Mouse (Mus musculus): ENCODE data around the gene Esr1. TPM values are rescaled to one million over a fixed set of nuclear protein-coding genes. Genes with fewer than 3 reads are reported as not detected.

The Esr1 gene
- polyA plus RNA-seq, 1 experiment from 2014 or later: 0.26 TPM

- TF ChIP-seq EP300 (IDR thresholded peaks at IDR 0.05) (0 out of 2 replicates have a peak, but pooled peaks have one; percentile 28), CTCF (IDR thresholded peaks at IDR 0.05) (no peak)
- H3K9me3 ChIP-seq (ENCODE audit: low read length): no peaks in the 10 kb centered on the region
Observed at GRCm38 (mm10) chr10:4624581-4624980, 13.2 kb downstream of the Esr1 start.

GRCm38 (mm10) chr10:4625300-4625699, 13.9 kb downstream of the Esr1 start:
- 41% methylated on average over 6 of the region's 6 CpGs for whole genome bisulfite sequencing
- H3K4me2 ChIP-seq (replicated peaks; ENCODE audit: low read depth, low read length): no peak overlapping the region
- no peak overlapping the region for H3K4me3 ChIP-seq (ENCODE audit: low read depth, low read length)
- no peaks in the 10 kb centered on the region for H3K9me3 ChIP-seq (ENCODE audit: low read length)
- no peaks in the 10 kb centered on the region for H3K27me3 ChIP-seq (replicated peaks; ENCODE audit: insufficient read depth, low read length)
- DNase-seq (ENCODE audit: low spot score) (no peak), ATAC-seq (peak; percentile 33; the same call in 1 of the 2 replicates)
- TF ChIP-seq CTCF (IDR thresholded peaks at IDR 0.05) (no peak), EP300 (IDR thresholded peaks at IDR 0.05) (no peak)
- peaks cover 4% of the 10 kb centered on the region; the same call in 1 of the 2 replicates for H3K4me1 ChIP-seq (ENCODE audit: insufficient read depth, low read depth, low read length)
- H3K9ac ChIP-seq (replicated peaks; ENCODE audit: low read depth): no peak overlapping the region
- H3K27ac ChIP-seq (ENCODE audit: low read length): no peak overlapping the region
- no peaks in the 10 kb centered on the region for H3K36me3 ChIP-seq (ENCODE audit: insufficient read depth, low read length)

More at GRCm38 (mm10) chr10:4624581-4624980, 13.2 kb downstream of the Esr1 start:
- no peak for DNase-seq (ENCODE audit: low spot score)
- ATAC-seq: peak; percentile 20; the same call in 1 of the 2 replicates
- H3K36me3 ChIP-seq (ENCODE audit: insufficient read depth, low read length): no peaks in the 10 kb centered on the region
- H3K27me3 ChIP-seq (replicated peaks; ENCODE audit: insufficient read depth, low read length): no peaks in the 10 kb centered on the region
- no peak overlapping the region for H3K4me3 ChIP-seq (ENCODE audit: low read depth, low read length)
- 77% methylated on average over 4 of the region's 4 CpGs for WGBS
- H3K4me2 ChIP-seq (replicated peaks; ENCODE audit: low read depth, low read length): no peak overlapping the region
- H3K9ac ChIP-seq (replicated peaks; ENCODE audit: low read depth): no peak overlapping the region
- H3K27ac ChIP-seq (ENCODE audit: low read length): no peak overlapping the region
- peaks cover 4% of the 10 kb centered on the region; the same call in 1 of the 2 replicates for H3K4me1 ChIP-seq (ENCODE audit: insufficient read depth, low read depth, low read length)

- Histone ChIP-seq H3K4me1 (ENCODE audit: insufficient read depth, low read depth, low read length) (no peaks in the 10 kb centered on the region), H3K4me2 (replicated peaks; ENCODE audit: low read depth, low read length) (no peak overlapping the region), H3K36me3 (ENCODE audit: insufficient read depth, low read length) (no peaks in the 10 kb centered on the region), H3K9me3 (ENCODE audit: low read length) (no peaks in the 10 kb centered on the region), H3K4me3 (ENCODE audit: low read depth, low read length) (no peak overlapping the region), H3K27ac (ENCODE audit: low read length) (no peak overlapping the region), H3K27me3 (replicated peaks; ENCODE audit: insufficient read depth, low read length) (no peaks in the 10 kb centered on the region), H3K9ac (replicated peaks; ENCODE audit: low read depth) (no peak overlapping the region)
- DNase-seq (ENCODE audit: low spot score) (no peak), ATAC-seq (no peak)
- TF ChIP-seq EP300 (IDR thresholded peaks at IDR 0.05) (no peak), CTCF (IDR thresholded peaks at IDR 0.05) (peak; percentile 58)
- WGBS: 74% methylated on average over 7 of the region's 7 CpGs
Observed at GRCm38 (mm10) chr10:4626432-4626831, 15.0 kb downstream of the Esr1 start.

GRCm38 (mm10) chr10:4626996-4627395, 15.6 kb downstream of the Esr1 start:
- no peaks in the 10 kb centered on the region for H3K9me3 ChIP-seq (ENCODE audit: low read length)
- H3K36me3 ChIP-seq (ENCODE audit: insufficient read depth, low read length): no peaks in the 10 kb centered on the region
- TF ChIP-seq EP300 (IDR thresholded peaks at IDR 0.05) (no peak), CTCF (IDR thresholded peaks at IDR 0.05) (no peak)
- H3K27ac ChIP-seq (ENCODE audit: low read length): no peak overlapping the region
- ATAC-seq (no peak), DNase-seq (ENCODE audit: low spot score) (no peak)
- 80% methylated on average over 8 of the region's 8 CpGs for WGBS
- no peak overlapping the region for H3K4me3 ChIP-seq (ENCODE audit: low read depth, low read length)
- no peak overlapping the region for H3K9ac ChIP-seq (replicated peaks; ENCODE audit: low read depth)
- H3K4me2 ChIP-seq (replicated peaks; ENCODE audit: low read depth, low read length): no peak overlapping the region
- H3K4me1 ChIP-seq (ENCODE audit: insufficient read depth, low read depth, low read length): no peaks in the 10 kb centered on the region
- no peaks in the 10 kb centered on the region for H3K27me3 ChIP-seq (replicated peaks; ENCODE audit: insufficient read depth, low read length)

- no peak overlapping the region for H3K4me2 ChIP-seq (replicated peaks; ENCODE audit: low read depth, low read length)
- peak; percentile 41 for DNase-seq (ENCODE audit: low spot score)
- H3K27me3 ChIP-seq (replicated peaks; ENCODE audit: insufficient read depth, low read length): no peaks in the 10 kb centered on the region
- H3K9ac ChIP-seq (replicated peaks; ENCODE audit: low read depth): no peak overlapping the region
- WGBS: 48% methylated on average over 9 of the region's 9 CpGs
- H3K9me3 ChIP-seq (ENCODE audit: low read length): no peaks in the 10 kb centered on the region
- ATAC-seq: peak; percentile 84
- H3K4me1 ChIP-seq (ENCODE audit: insufficient read depth, low read depth, low read length): no peaks in the 10 kb centered on the region
- TF ChIP-seq CTCF (IDR thresholded peaks at IDR 0.05): no peak
- no peak for TF ChIP-seq EP300 (IDR thresholded peaks at IDR 0.05)
- H3K27ac ChIP-seq (ENCODE audit: low read length): no peak overlapping the region
- H3K4me3 ChIP-seq (ENCODE audit: low read depth, low read length): no peak overlapping the region
- no peaks in the 10 kb centered on the region for H3K36me3 ChIP-seq (ENCODE audit: insufficient read depth, low read length)
Observed at GRCm38 (mm10) chr10:4627415-4627814, 16.0 kb downstream of the Esr1 start.

- DNase-seq (ENCODE audit: low spot score): no peak
- no peak overlapping the region for H3K4me3 ChIP-seq (ENCODE audit: low read depth, low read length)
- no peak for TF ChIP-seq CTCF (IDR thresholded peaks at IDR 0.05)
- TF ChIP-seq EP300 (IDR thresholded peaks at IDR 0.05): no peak
- H3K36me3 ChIP-seq (ENCODE audit: insufficient read depth, low read length): no peaks in the 10 kb centered on the region
- no peak overlapping the region for H3K27ac ChIP-seq (ENCODE audit: low read length)
- no peak overlapping the region for H3K9ac ChIP-seq (replicated peaks; ENCODE audit: low read depth)
- no peaks in the 10 kb centered on the region for H3K9me3 ChIP-seq (ENCODE audit: low read length)
- no peaks in the 10 kb centered on the region for H3K27me3 ChIP-seq (replicated peaks; ENCODE audit: insufficient read depth, low read length)
- no peaks in the 10 kb centered on the region for H3K4me1 ChIP-seq (ENCODE audit: insufficient read depth, low read depth, low read length)
- no peak for ATAC-seq
- H3K4me2 ChIP-seq (replicated peaks; ENCODE audit: low read depth, low read length): no peak overlapping the region
Observed at GRCm38 (mm10) chr10:4629314-4629713, 17.9 kb downstream of the Esr1 start.

GRCm38 (mm10) chr10:4632211-4632704, 20.9 kb downstream of the Esr1 start:
- no peak overlapping the region for H3K4me2 ChIP-seq (replicated peaks; ENCODE audit: low read depth, low read length)
- H3K36me3 ChIP-seq (ENCODE audit: insufficient read depth, low read length): no peaks in the 10 kb centered on the region
- no peaks in the 10 kb centered on the region for H3K4me1 ChIP-seq (ENCODE audit: insufficient read depth, low read depth, low read length)
- DNase-seq (ENCODE audit: low spot score): no peak
- no peak for TF ChIP-seq CTCF (IDR thresholded peaks at IDR 0.05)
- no peak for TF ChIP-seq EP300 (IDR thresholded peaks at IDR 0.05)
- no peaks in the 10 kb centered on the region for H3K27me3 ChIP-seq (replicated peaks; ENCODE audit: insufficient read depth, low read length)
- 73% methylated on average over 11 of the region's 11 CpGs for WGBS
- H3K9me3 ChIP-seq (ENCODE audit: low read length): no peaks in the 10 kb centered on the region
- ATAC-seq: no peak
- H3K9ac ChIP-seq (replicated peaks; ENCODE audit: low read depth): no peak overlapping the region
- H3K4me3 ChIP-seq (ENCODE audit: low read depth, low read length): no peak overlapping the region
- no peak overlapping the region for H3K27ac ChIP-seq (ENCODE audit: low read length)

Measured in lung, postnatal 0 days (tissue).